Mouse (Mus musculus): ENCODE measurements at regions not wholly inside any gene's neighbourhood (a gene's known extent, or its start where the extent isn't known, plus 50 kb on each side); places are given as distances from the start of the nearest gene placed in this dataset.

DNA sequence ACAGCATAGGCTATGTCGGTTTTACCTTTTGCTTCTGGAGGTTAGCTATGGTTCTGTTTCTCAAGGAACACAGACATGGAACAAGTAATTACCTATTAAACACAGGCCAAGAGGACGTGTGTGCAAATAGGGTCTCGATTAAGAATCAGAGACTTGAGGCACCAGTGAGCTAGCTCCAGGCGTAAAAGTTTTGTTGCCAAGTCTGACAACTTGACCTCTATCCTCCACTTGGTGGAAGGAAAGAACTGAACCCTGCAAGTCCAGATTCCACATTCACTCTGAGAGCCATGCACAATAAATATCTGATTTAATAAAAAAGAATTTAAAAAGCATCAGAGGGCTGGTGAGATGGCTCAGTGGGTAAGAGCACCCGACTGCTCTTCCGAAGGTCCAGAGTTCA lies 63.7 kb upstream of the Mpdz start:
- Histone ChIP-seq H3K4me3 (ENCODE audit: insufficient read depth, low read depth, low read length) (no peak overlapping the region), H3K27ac (ENCODE audit: insufficient read depth, low read depth, low read length) (no peak overlapping the region), H3K4me1 (ENCODE audit: control insufficient read depth, insufficient read depth, low read length) (no peaks in the 10 kb centered on the region)
- TF ChIP-seq CTCF (IDR thresholded peaks at IDR 0.05; ENCODE audit: insufficient read depth, low read depth, low read length) (no peak), POLR2A (IDR thresholded peaks at IDR 0.05; ENCODE audit: insufficient read depth, low read depth, low read length) (no peak)
- 93% methylated on average over 6 of the region's 6 CpGs for WGBS

DNA sequence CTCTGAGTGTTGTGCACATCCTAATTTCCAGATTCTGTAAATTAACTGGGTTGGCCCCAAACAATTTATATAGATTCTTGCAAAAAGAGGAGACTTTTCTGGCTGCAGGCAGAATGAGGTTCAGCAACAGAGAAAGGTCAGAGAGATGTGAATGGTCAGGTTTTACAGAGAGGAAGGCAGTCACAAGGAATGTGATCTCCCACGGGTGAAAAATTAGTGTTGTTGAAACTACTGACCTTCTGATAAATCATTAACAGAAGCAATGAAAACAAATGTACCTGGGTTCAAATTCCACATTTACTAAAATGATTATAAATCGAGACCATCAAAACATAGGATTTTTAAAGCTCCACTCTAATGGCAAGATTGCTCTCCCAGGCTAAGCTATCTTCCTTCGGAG lies 62.5 kb upstream of the Mpdz start:
- H3K27ac ChIP-seq (ENCODE audit: insufficient read depth, low read depth, low read length): no peak overlapping the region
- no peaks in the 10 kb centered on the region for H3K4me1 ChIP-seq (ENCODE audit: control insufficient read depth, insufficient read depth, low read length)
- H3K4me3 ChIP-seq (ENCODE audit: insufficient read depth, low read depth, low read length): no peak overlapping the region
- TF ChIP-seq POLR2A (IDR thresholded peaks at IDR 0.05; ENCODE audit: insufficient read depth, low read depth, low read length) (no peak), CTCF (IDR thresholded peaks at IDR 0.05; ENCODE audit: insufficient read depth, low read depth, low read length) (no peak)
- WGBS: 88% methylated on average over 3 of the region's 3 CpGs

DNA sequence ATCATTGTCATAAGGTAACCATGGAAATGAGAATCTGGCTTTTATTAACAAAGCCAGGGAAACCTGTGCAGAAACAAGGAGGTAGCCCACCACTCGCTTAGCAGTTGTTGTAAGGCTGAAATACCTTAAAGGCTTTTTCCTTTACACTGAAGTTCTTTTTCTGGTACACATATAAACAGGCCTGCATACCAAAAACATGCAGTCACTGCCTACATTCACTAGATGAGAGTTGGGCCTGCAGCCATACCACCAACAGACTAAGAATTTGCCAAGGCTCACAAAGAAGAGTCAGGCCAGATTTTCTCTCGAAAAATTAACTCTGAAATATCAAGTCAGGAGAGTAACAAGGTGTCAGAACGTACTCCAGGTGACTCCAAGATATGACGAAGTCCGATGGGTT lies 61.3 kb upstream of the Mpdz start:
- TF ChIP-seq POLR2A (IDR thresholded peaks at IDR 0.05; ENCODE audit: insufficient read depth, low read depth, low read length) (no peak), CTCF (IDR thresholded peaks at IDR 0.05; ENCODE audit: insufficient read depth, low read depth, low read length) (no peak)
- no peak overlapping the region for H3K4me3 ChIP-seq (ENCODE audit: insufficient read depth, low read depth, low read length)
- no peaks in the 10 kb centered on the region for H3K4me1 ChIP-seq (ENCODE audit: control insufficient read depth, insufficient read depth, low read length)
- H3K27ac ChIP-seq (ENCODE audit: insufficient read depth, low read depth, low read length): no peak overlapping the region
- 81% methylated on average over 5 of the region's 5 CpGs for WGBS

DNA sequence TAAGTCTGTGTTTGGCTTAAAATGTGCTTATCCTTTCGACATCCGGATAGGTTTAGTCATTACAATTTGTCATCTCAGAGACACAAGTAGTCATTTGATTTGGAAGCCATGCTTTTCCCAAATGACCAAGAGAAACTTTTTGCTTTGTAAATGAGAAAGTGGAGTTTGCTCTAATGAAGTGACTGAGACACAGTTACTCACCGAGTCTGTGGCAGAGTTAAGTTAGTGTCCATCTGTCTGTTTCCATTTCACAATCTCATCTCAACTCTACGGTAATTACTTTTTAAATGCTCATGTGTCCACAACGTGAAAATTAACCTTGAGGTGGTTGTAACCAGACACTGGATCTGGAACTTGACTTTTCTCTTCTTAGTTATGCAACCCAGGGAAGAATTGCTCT lies 59.2 kb upstream of the Mpdz start:
- Histone ChIP-seq H3K4me3 (ENCODE audit: insufficient read depth, low read depth, low read length) (no peak overlapping the region), H3K27ac (ENCODE audit: insufficient read depth, low read depth, low read length) (no peak overlapping the region), H3K4me1 (ENCODE audit: control insufficient read depth, insufficient read depth, low read length) (no peaks in the 10 kb centered on the region)
- no peak for TF ChIP-seq CTCF (IDR thresholded peaks at IDR 0.05; ENCODE audit: insufficient read depth, low read depth, low read length)
- no peak for TF ChIP-seq POLR2A (IDR thresholded peaks at IDR 0.05; ENCODE audit: insufficient read depth, low read depth, low read length)
- 89% methylated on average over 5 of the region's 5 CpGs for WGBS

DNA sequence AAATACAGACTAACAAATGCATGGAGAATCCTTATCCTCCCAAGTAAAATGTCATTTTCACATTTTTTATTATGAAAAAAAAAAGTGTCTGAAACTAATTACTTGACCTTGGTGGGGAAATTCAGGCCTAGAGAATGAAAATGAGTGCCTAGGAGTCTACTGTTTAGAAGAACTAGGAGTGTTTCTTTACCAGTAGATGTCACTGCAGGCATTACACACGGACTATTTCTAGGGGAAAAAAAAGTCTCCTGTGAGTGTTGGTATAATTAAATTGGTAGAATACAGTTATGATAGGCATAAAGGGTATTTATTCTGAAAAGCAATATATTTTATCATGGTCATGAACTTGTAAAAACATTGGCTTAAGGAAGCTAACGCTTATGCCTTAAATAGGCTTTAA lies 55.5 kb upstream of the Mpdz start:
- Histone ChIP-seq H3K4me3 (ENCODE audit: insufficient read depth, low read depth, low read length) (no peak overlapping the region), H3K4me1 (ENCODE audit: control insufficient read depth, insufficient read depth, low read length) (no peaks in the 10 kb centered on the region), H3K27ac (ENCODE audit: insufficient read depth, low read depth, low read length) (no peak overlapping the region)
- TF ChIP-seq CTCF (IDR thresholded peaks at IDR 0.05; ENCODE audit: insufficient read depth, low read depth, low read length): no peak
- TF ChIP-seq POLR2A (IDR thresholded peaks at IDR 0.05; ENCODE audit: insufficient read depth, low read depth, low read length): no peak
- 44% methylated on average over 2 of the region's 2 CpGs for WGBS

DNA sequence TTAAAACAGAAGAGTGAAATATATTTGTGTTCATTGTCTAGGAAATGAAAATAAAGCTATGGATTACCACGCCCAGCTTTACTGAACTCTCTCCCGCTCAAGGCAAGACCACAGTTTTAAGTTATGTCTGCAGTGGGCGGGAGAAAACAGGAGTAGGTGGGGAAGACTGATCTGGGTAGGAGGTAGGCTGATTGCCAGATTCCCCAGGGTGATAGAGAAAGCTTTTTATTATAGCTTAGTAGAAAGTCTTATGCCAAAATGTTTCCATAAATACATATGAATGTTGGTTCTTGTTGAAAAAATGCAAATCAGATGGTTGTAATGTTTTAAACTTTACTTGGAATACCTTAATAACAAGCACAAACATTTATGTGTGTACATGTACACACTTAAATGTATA lies 50.2 kb upstream of the Mpdz start:
- Histone ChIP-seq H3K4me3 (ENCODE audit: insufficient read depth, low read depth, low read length) (no peak overlapping the region), H3K4me1 (ENCODE audit: control insufficient read depth, insufficient read depth, low read length) (no peaks in the 10 kb centered on the region), H3K27ac (ENCODE audit: insufficient read depth, low read depth, low read length) (no peak overlapping the region)
- 47% methylated on average over 3 of the region's 3 CpGs for WGBS
- TF ChIP-seq CTCF (IDR thresholded peaks at IDR 0.05; ENCODE audit: insufficient read depth, low read depth, low read length): no peak
- no peak for TF ChIP-seq POLR2A (IDR thresholded peaks at IDR 0.05; ENCODE audit: insufficient read depth, low read depth, low read length)

Data from olfactory bulb, adult 2 months (tissue).